Comparison of ENCODE assay signal across 29 mouse cellular contexts in the genomic region with DNA sequence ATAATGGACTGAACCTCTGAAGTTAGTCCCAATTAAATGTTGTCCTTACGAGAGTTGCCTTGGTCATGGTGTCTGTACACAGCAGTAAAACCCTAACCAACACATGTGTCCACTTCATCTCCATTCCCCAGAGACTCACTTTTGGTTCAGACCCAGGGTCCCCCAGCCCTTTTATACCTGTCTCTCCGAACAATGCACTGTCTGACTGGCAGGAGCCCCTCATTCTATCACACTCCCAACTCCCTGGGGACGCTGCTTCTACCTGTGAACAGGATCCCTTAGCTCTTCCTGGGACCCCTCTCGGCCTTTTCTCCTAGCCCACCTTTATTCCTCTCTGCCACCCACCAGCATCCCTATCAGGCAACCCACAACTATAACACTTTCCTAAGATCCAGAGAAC. TPM values are rescaled to one million over a fixed set of nuclear protein-coding genes. Genes with fewer than 3 reads are reported as not detected.
"Had no signal": no experiment of that assay in that cellular context is flagged by ENCODE, and none has a peak within 500 bp of the region (broad histone marks: within the 10 kb centered on the region; RNA-seq: fewer than 3 reads in every experiment).

No protein-coding gene starts in this region.

- H3K36me3 ChIP-seq: kidney, embryonic 15.5 days; liver, embryonic 13.5 days; neural tube, embryonic 12.5 days; stomach, embryonic 15.5 days had no signal

- H3K9me3 ChIP-seq: liver, embryonic 13.5 days; neural tube, embryonic 12.5 days; stomach, embryonic 15.5 days had no signal

- H3K27me3 ChIP-seq: kidney, embryonic 15.5 days; liver, embryonic 13.5 days; neural tube, embryonic 12.5 days; stomach, embryonic 15.5 days had no signal

- H3K27ac ChIP-seq: kidney, embryonic 15.5 days; left cerebral cortex, adult 2 months; liver, embryonic 13.5 days; neural tube, embryonic 12.5 days; stomach, embryonic 15.5 days had no signal

- H3K4me2 ChIP-seq: kidney, embryonic 15.5 days; liver, embryonic 13.5 days; midbrain, embryonic 11.5 days; neural tube, embryonic 12.5 days; stomach, embryonic 15.5 days had no signal

- H3K4me1 ChIP-seq: kidney, embryonic 15.5 days; liver, embryonic 13.5 days; neural tube, embryonic 12.5 days; stomach, embryonic 15.5 days had no signal

- H3K9ac ChIP-seq: kidney, embryonic 15.5 days; liver, embryonic 13.5 days; neural tube, embryonic 12.5 days; stomach, embryonic 15.5 days had no signal

- H3K4me3 ChIP-seq: kidney, embryonic 15.5 days; left cerebral cortex, adult 2 months; liver, embryonic 13.5 days; neural tube, embryonic 12.5 days; stomach, embryonic 15.5 days had no signal

- DNase-seq: kidney, adult 8-10 months; kidney, postnatal 10 days; kidney, postnatal 36 days; layer of hippocampus, postnatal 36 days; liver, embryonic 13.5 days; lung, adult 2 months; lung, postnatal 14 days; lung, postnatal 4 days; midbrain, embryonic 14.5 days; retina, postnatal 1 day; right cerebral cortex, postnatal 25 days; spleen, adult 18-20 months; thymus, adult 2 months; thymus, postnatal 14 days; thymus, postnatal 4 days had no signal

RNA-seq across cellular contexts. Expression of a gene that starts 23.9 kb away (rescaled TPM):
- total RNA-seq: layer of hippocampus, postnatal 10 days; left cerebral cortex, postnatal 36 days; midbrain, postnatal 0 days had no signal
- polyA plus RNA-seq: limb, embryonic 11.5 days had no signal

RNA-seq across cellular contexts. Expression of a gene that starts 41.9 kb away (rescaled TPM):
- total RNA-seq: layer of hippocampus, postnatal 10 days; layer of hippocampus, postnatal 36 days; left cerebral cortex, postnatal 10 days; left cerebral cortex, postnatal 36 days; megakaryocyte progenitor cell, adult 5-6 weeks; megakaryocyte-erythroid progenitor cell, adult 5-6 weeks; midbrain, postnatal 0 days; neutrophil, adult 5-6 weeks had no signal
- polyA plus RNA-seq: lung, embryonic 16.5 days; midbrain, embryonic 11.5 days; midbrain, embryonic 14.5 days; neural tube, embryonic 12.5 days had no signal
